Comparison of ENCODE assay signal across 31 mouse cellular contexts in the genomic region with DNA sequence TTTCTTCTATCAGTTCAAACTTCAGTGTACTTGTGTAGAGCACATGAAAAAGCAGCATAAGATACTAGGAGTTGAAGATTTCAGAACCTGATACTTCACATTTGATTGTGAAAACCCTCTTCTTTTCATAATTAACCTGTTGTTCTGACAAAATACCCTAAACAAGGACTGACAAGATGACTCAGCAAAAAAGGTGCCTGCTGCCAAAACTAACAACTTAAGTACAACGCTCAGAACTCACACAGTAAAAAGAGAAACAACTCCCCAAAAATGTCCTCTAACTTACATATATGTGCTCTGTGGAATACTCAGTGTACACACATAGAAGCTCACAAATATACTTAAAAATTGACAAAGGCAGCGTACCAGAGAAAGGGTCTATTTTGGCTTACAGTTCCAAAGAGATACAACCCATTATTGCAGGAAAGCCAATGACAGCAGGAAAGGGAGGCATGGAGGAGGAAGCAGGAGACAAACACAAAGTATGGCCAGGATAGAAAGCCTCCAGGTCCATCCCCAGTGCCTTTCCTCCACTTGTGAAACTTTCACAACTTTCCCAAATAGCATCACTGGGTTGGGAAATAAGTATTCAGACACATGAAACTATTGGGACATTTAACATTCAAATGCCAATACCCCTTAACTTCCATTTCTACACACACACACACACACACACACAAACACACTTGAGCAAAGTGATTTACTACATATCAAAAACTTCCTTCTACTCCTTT. TPM values are rescaled to one million over a fixed set of nuclear protein-coding genes. Genes with fewer than 3 reads are reported as not detected.
DNase-seq lines count a peak whose midpoint lies in the region; ATAC-seq and TF ChIP-seq lines count a peak whose summit lies in the region.
"Had no signal": no experiment of that assay in that cellular context is flagged by ENCODE, and none has a peak within 500 bp of the region (broad histone marks: within the 10 kb centered on the region; RNA-seq: fewer than 3 reads in every experiment).

No protein-coding gene starts in this region.

- peak; percentile 20 for DNase-seq in MEL (ENCODE audit: low read depth, low spot score)
- DNase-seq in c-Kit-positive CD71-positive TER-119-positive erythroid progenitor cells, embryonic 14.5 days (ENCODE audit: low spot score) = peak; percentile 22
- DNase-seq in adrenal gland, postnatal 10 days = no peak
- no peak for DNase-seq in cerebellum, postnatal 25 days
- DNase-seq: adrenal gland, adult 8-10 months; cerebellum, adult 18-20 months; cerebellum, postnatal 36 days; gastrocnemius, postnatal 25 days; heart, adult 2 months; kidney, adult 11 months; kidney, postnatal 14 days; layer of hippocampus, adult 9-11 months; midbrain, embryonic 14.5 days; retina, postnatal 1 day; right cerebral cortex, postnatal 25 days; thymus, postnatal 14 days had no signal

- no peak for TF ChIP-seq CTCF in MEL (IDR thresholded peaks at IDR 0.05 in 2 of 3, conservative IDR thresholded peaks at IDR 0.05 in 1 of 3; ENCODE audit: control insufficient read depth in 1 of 3, insufficient read depth in 1 of 3, low read depth in 2 of 3, low read length in 3 of 3, poor library complexity in 1 of 3, severe bottlenecking in 1 of 3)

- H3K27me3 ChIP-seq in megakaryocyte, embryonic 14.5 days (replicated peaks) = no peaks in the 10 kb centered on the region
- H3K27me3 ChIP-seq in MEL (ENCODE audit: control insufficient read depth in 1 of 2, insufficient read depth in 2 of 2, low read length in 2 of 2) = no peaks in the 10 kb centered on the region
- no peaks in the 10 kb centered on the region for H3K27me3 ChIP-seq in hindbrain, embryonic 12.5 days
- H3K27me3 ChIP-seq: embryonic facial prominence, embryonic 12.5 days; forebrain, embryonic 15.5 days; heart, embryonic 12.5 days; hindbrain, embryonic 15.5 days; limb, embryonic 15.5 days; lung, embryonic 15.5 days; neural tube, embryonic 15.5 days; stomach, embryonic 15.5 days had no signal

- TF ChIP-seq EP300 in MEL (IDR thresholded peaks at IDR 0.05; ENCODE audit: low read depth in 1 of 2, low read length in 2 of 2) = no peak

- H3K4me1 ChIP-seq in megakaryocyte, embryonic 14.5 days = peaks cover 22% of the 10 kb centered on the region
- no peaks in the 10 kb centered on the region for H3K4me1 ChIP-seq in MEL (ENCODE audit: control insufficient read depth in 1 of 2, insufficient read depth in 2 of 2, low read length in 2 of 2)
- no peaks in the 10 kb centered on the region for H3K4me1 ChIP-seq in hindbrain, embryonic 12.5 days
- H3K4me1 ChIP-seq: embryonic facial prominence, embryonic 12.5 days; forebrain, embryonic 10.5 days; forebrain, embryonic 15.5 days; hindbrain, embryonic 15.5 days; limb, embryonic 10.5 days; limb, embryonic 15.5 days; lung, embryonic 15.5 days; neural tube, embryonic 15.5 days; stomach, embryonic 15.5 days had no signal

- WGBS in hindbrain, embryonic 12.5 days = 89% methylated on average over 2 of the region's 2 CpGs

- TF ChIP-seq POLR2A in MEL (IDR thresholded peaks at IDR 0.05; ENCODE audit: control insufficient read depth in 1 of 2, insufficient read depth in 1 of 2, low read depth in 1 of 2, low read length in 2 of 2, poor library complexity in 1 of 2) = no peak

- no peak overlapping the region for H3K4me2 ChIP-seq in hindbrain, embryonic 12.5 days (replicated peaks)
- H3K4me2 ChIP-seq: embryonic facial prominence, embryonic 12.5 days; forebrain, embryonic 15.5 days; heart, embryonic 12.5 days; hindbrain, embryonic 15.5 days; limb, embryonic 15.5 days; lung, embryonic 15.5 days; neural tube, embryonic 15.5 days; stomach, embryonic 15.5 days had no signal

- no peaks in the 10 kb centered on the region for H3K9me3 ChIP-seq in megakaryocyte, embryonic 14.5 days
- H3K9me3 ChIP-seq in MEL (replicated peaks; ENCODE audit: insufficient read depth, low read length) = no peaks in the 10 kb centered on the region
- no peaks in the 10 kb centered on the region for H3K9me3 ChIP-seq in hindbrain, embryonic 12.5 days (replicated peaks)
- H3K9me3 ChIP-seq: embryonic facial prominence, embryonic 12.5 days; forebrain, embryonic 10.5 days; forebrain, embryonic 15.5 days; heart, embryonic 12.5 days; hindbrain, embryonic 15.5 days; limb, embryonic 10.5 days; limb, embryonic 15.5 days; lung, embryonic 15.5 days; neural tube, embryonic 15.5 days; stomach, embryonic 15.5 days had no signal

- H3K27ac ChIP-seq in MEL (ENCODE audit: control insufficient read depth, low read depth, low read length) = no peak overlapping the region
- H3K27ac ChIP-seq in hindbrain, embryonic 12.5 days = no peak overlapping the region
- H3K27ac ChIP-seq: embryonic facial prominence, embryonic 12.5 days; forebrain, embryonic 10.5 days; forebrain, embryonic 15.5 days; heart, adult 2 months; hindbrain, embryonic 15.5 days; limb, embryonic 10.5 days; limb, embryonic 15.5 days; lung, embryonic 15.5 days; neural tube, embryonic 15.5 days; stomach, embryonic 15.5 days had no signal

- no peak overlapping the region for H3K9ac ChIP-seq in MEL (ENCODE audit: control insufficient read depth, low read depth, low read length, poor library complexity, severe bottlenecking)
- H3K9ac ChIP-seq in hindbrain, embryonic 12.5 days = no peak overlapping the region
- H3K9ac ChIP-seq: embryonic facial prominence, embryonic 12.5 days; forebrain, embryonic 15.5 days; heart, embryonic 12.5 days; hindbrain, embryonic 15.5 days; limb, embryonic 15.5 days; lung, embryonic 15.5 days; neural tube, embryonic 15.5 days; stomach, embryonic 15.5 days had no signal

- peaks cover 18% of the 10 kb centered on the region for H3K36me3 ChIP-seq in megakaryocyte, embryonic 14.5 days (replicated peaks; ENCODE audit: low read length)
- peaks cover 5 to 15% of the 10 kb centered on the region in 2 experiments; a peak in 3 of 4 replicates for H3K36me3 ChIP-seq in MEL (ENCODE audit: control insufficient read depth in 1 of 2, insufficient read depth in 2 of 2, low read length in 2 of 2)
- H3K36me3 ChIP-seq in hindbrain, embryonic 12.5 days = no peaks in the 10 kb centered on the region
- H3K36me3 ChIP-seq: embryonic facial prominence, embryonic 12.5 days; forebrain, embryonic 10.5 days; forebrain, embryonic 15.5 days; heart, embryonic 12.5 days; hindbrain, embryonic 15.5 days; limb, embryonic 10.5 days; limb, embryonic 15.5 days; lung, embryonic 15.5 days; neural tube, embryonic 15.5 days; stomach, embryonic 15.5 days had no signal

- no peak for ATAC-seq in megakaryocyte, adult 5-6 weeks (ENCODE audit: poor library complexity, severe bottlenecking)
- ATAC-seq in hindbrain, embryonic 12.5 days (ENCODE audit: low FRiP score) = no peak
- ATAC-seq: activated CD4-positive, CD25-positive, alpha-beta regulatory T cell, adult 4 months; forebrain, embryonic 15.5 days; inflammation-experienced regulatory T-cells, adult 6 months had no signal

- H3K4me3 ChIP-seq in megakaryocyte, embryonic 14.5 days (replicated peaks) = peak overlapping the region; percentile 44
- no peak overlapping the region for H3K4me3 ChIP-seq in MEL (ENCODE audit: control insufficient read depth in 1 of 2, insufficient read depth in 1 of 2, low read depth in 2 of 2, low read length in 2 of 2)
- no peak overlapping the region for H3K4me3 ChIP-seq in hindbrain, embryonic 12.5 days
- H3K4me3 ChIP-seq: embryonic facial prominence, embryonic 12.5 days; forebrain, embryonic 10.5 days; forebrain, embryonic 15.5 days; heart, adult 2 months; heart, embryonic 12.5 days; hindbrain, embryonic 15.5 days; limb, embryonic 10.5 days; limb, embryonic 15.5 days; lung, embryonic 15.5 days; neural tube, embryonic 15.5 days; stomach, embryonic 15.5 days had no signal

- no peak for TF ChIP-seq RAD21 in MEL (IDR thresholded peaks at IDR 0.05; ENCODE audit: low read depth, low read length)

- no peaks in the 10 kb centered on the region; the same call in 1 of the 2 replicates for H3K79me2 ChIP-seq in MEL (ENCODE audit: control insufficient read depth, insufficient read depth, low read length, poor library complexity)

TF ChIP-seq in MEL, 35 proteins besides CTCF, POLR2A, EP300 and RAD21:
- TF ChIP-seq MAFK (IDR thresholded peaks at IDR 0.05; ENCODE audit: borderline replicate concordance, low read depth, low read length) = peak; percentile 67; the same call in 1 of the 2 replicates
- no peak for TF ChIP-seq GATA1 (IDR thresholded peaks at IDR 0.05; ENCODE audit: low read depth, low read length)
- TF ChIP-seq UBTF (IDR thresholded peaks at IDR 0.05; ENCODE audit: borderline replicate concordance, insufficient read depth, low read depth, low read length) = no peak
- TF ChIP-seq E2F4 (IDR thresholded peaks at IDR 0.05; ENCODE audit: borderline replicate concordance, low read depth, low read length) = no peak
- TF ChIP-seq GABPA (IDR thresholded peaks at IDR 0.05; ENCODE audit: low read depth, low read length) = peak; percentile 47; the same call in 1 of the 2 replicates

RNA-seq across cellular contexts. Expression of a gene that starts 7.4 kb away (rescaled TPM):
- polyA plus RNA-seq in megakaryocyte, embryonic 14.5 days (2012; ENCODE audit: insufficient read depth, low replicate concordance) = 0.02 TPM in 1 of 2 replicates, not detected in the other
- total RNA-seq in megakaryocyte, adult 5-6 weeks (2015) = not detected in 2 replicates
- total RNA-seq in megakaryocyte, adult 5-6 weeks (2017) = 0.04 TPM in 2 replicates
- 0.03 and 0.04 TPM in 2 replicates for total RNA-seq in MEL (2012; rRNA removed)
- polyA plus RNA-seq in MEL (2012; ENCODE audit: insufficient read depth in 1 of 2, insufficient read length in 2 of 2, low read depth in 1 of 2, low replicate concordance in 2 of 2, missing spikeins in 1 of 2) = under 1 TPM in 1 of 2 experiments, not detected in 1; 0.01 TPM
- total RNA-seq in adrenal gland, postnatal 10 days (2021) = 1 to 10 TPM; 3.9 to 4.8 TPM
- 2.1 and 2.4 TPM in 2 replicates for polyA plus RNA-seq in hindbrain, embryonic 12.5 days (2016; fragmentation: Nextera tagmentation; extraction: Ambion mirVana)

Comparison
In these comparisons a context has a peak if more than half of its experiments do, and no peak if none do; other contexts are left out.
1. DNase-seq: peak in MEL (single experiment) and c-Kit-positive CD71-positive TER-119-positive erythroid progenitor cells, embryonic 14.5 days (single experiment); none in adrenal gland, postnatal 10 days (single experiment) and cerebellum, postnatal 25 days (0 of 2).